Mouse (Mus musculus): ENCODE measurements around the gene Itga9. TPM values are rescaled to one million over a fixed set of nuclear protein-coding genes. Genes with fewer than 3 reads are reported as not detected.

The Itga9 gene
- polyA plus RNA-seq, 1 experiment from 2014 or later, result 6.3 TPM

DNA sequence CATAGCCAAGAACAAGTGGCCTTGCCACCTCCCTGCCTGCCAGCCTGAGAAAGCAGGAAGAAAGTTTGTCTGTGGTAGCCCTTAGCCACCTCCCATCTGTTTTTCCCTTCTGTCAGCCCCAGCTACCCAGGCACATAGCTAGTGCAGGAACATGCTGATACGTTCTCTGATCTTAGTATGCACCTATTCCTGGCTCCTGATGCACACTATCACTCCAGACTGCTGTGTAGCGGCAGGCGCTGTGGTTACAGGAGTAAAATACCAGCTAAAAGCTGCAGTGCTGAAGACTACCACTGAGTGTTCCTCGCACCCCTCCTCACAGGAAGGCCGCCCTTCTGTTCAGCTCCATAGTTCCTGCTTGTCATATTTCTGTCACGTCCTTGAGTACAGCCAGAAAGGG is 234.8 kb downstream of the Itga9 start:
- Histone ChIP-seq H3K4me3 (ENCODE audit: low read depth, low read length) (no peak overlapping the region), H3K27me3 (ENCODE audit: control insufficient read depth, insufficient read depth, low read length) (no peaks in the 10 kb centered on the region), H3K9ac (ENCODE audit: low read depth, low read length) (no peak overlapping the region), H3K4me1 (replicated peaks; ENCODE audit: control insufficient read depth, insufficient read depth, low read length) (no peaks in the 10 kb centered on the region), H3K27ac (ENCODE audit: low read depth, low read length) (no peak overlapping the region), H3K4me2 (replicated peaks; ENCODE audit: low read depth, low read length) (no peak overlapping the region), H3K36me3 (ENCODE audit: control insufficient read depth, insufficient read depth, low read length) (no peaks in the 10 kb centered on the region), H3K9me3 (ENCODE audit: control insufficient read depth, low read length) (no peaks in the 10 kb centered on the region)
- 91% methylated on average over 6 of the region's 6 CpGs for WGBS
- ATAC-seq (ENCODE audit: low FRiP score), result no peak
- DNase-seq (ENCODE audit: low spot score), result no peak

GRCm38 (mm10) chr9:118841907-118842432 is 235.5 kb downstream of the Itga9 start:
- WGBS, result 78% methylated on average over 7 of the region's 7 CpGs
- Histone ChIP-seq H3K27ac (ENCODE audit: low read depth, low read length) (no peak overlapping the region), H3K4me3 (ENCODE audit: low read depth, low read length) (no peak overlapping the region)

DNA sequence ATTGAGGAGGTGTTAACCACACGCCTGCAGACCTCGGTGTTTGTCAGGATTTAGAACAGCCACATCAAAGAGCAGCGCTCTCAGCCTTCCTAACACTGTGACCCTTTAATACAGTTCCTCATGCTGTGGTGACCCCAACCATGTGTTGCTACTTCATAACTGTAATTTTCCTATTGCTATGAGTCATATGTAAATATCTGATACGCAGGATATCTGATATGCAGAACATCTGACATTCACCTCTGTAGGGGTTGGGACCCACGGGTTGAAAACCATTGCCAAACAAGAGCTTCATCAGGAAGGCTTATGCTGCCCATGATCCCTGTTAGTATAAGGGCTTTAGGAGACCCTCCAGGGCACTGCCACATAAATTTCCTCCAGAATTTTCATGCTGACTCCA is 237.2 kb downstream of the Itga9 start:
- H3K9me3 ChIP-seq (ENCODE audit: control insufficient read depth, low read length), result no peaks in the 10 kb centered on the region
- ATAC-seq (ENCODE audit: low FRiP score) (no peak), DNase-seq (ENCODE audit: low spot score) (no peak)
- H3K4me1 ChIP-seq (replicated peaks; ENCODE audit: control insufficient read depth, insufficient read depth, low read length), result no peaks in the 10 kb centered on the region
- WGBS, result 80% methylated on average over 5 of the region's 5 CpGs
- H3K9ac ChIP-seq (ENCODE audit: low read depth, low read length), result no peak overlapping the region
- no peak overlapping the region for H3K4me3 ChIP-seq (ENCODE audit: low read depth, low read length)
- no peak overlapping the region for H3K4me2 ChIP-seq (replicated peaks; ENCODE audit: low read depth, low read length)
- H3K27ac ChIP-seq (ENCODE audit: low read depth, low read length), result no peak overlapping the region
- no peaks in the 10 kb centered on the region for H3K27me3 ChIP-seq (ENCODE audit: control insufficient read depth, insufficient read depth, low read length)
- H3K36me3 ChIP-seq (ENCODE audit: control insufficient read depth, insufficient read depth, low read length), result no peaks in the 10 kb centered on the region

More at GRCm38 (mm10) chr9:118841907-118842432, 235.5 kb downstream of the Itga9 start:
- no peak for ATAC-seq (ENCODE audit: low FRiP score)
- Histone ChIP-seq H3K27me3 (ENCODE audit: control insufficient read depth, insufficient read depth, low read length) (no peaks in the 10 kb centered on the region), H3K4me2 (replicated peaks; ENCODE audit: low read depth, low read length) (no peak overlapping the region), H3K9ac (ENCODE audit: low read depth, low read length) (no peak overlapping the region), H3K9me3 (ENCODE audit: control insufficient read depth, low read length) (no peaks in the 10 kb centered on the region), H3K36me3 (ENCODE audit: control insufficient read depth, insufficient read depth, low read length) (no peaks in the 10 kb centered on the region), H3K4me1 (replicated peaks; ENCODE audit: control insufficient read depth, insufficient read depth, low read length) (no peaks in the 10 kb centered on the region)
- no peak for DNase-seq (ENCODE audit: low spot score)

GRCm38 (mm10) chr9:118845003-118845402 is 238.5 kb downstream of the Itga9 start:
- no peaks in the 10 kb centered on the region for H3K36me3 ChIP-seq (ENCODE audit: control insufficient read depth, insufficient read depth, low read length)
- H3K4me2 ChIP-seq (replicated peaks; ENCODE audit: low read depth, low read length), result no peak overlapping the region
- H3K9me3 ChIP-seq (ENCODE audit: control insufficient read depth, low read length), result no peaks in the 10 kb centered on the region
- 69% methylated on average over 5 of the region's 5 CpGs for WGBS
- no peaks in the 10 kb centered on the region for H3K4me1 ChIP-seq (replicated peaks; ENCODE audit: control insufficient read depth, insufficient read depth, low read length)
- ATAC-seq (ENCODE audit: low FRiP score), result no peak
- DNase-seq (ENCODE audit: low spot score), result no peak
- H3K9ac ChIP-seq (ENCODE audit: low read depth, low read length), result no peak overlapping the region
- no peak overlapping the region for H3K4me3 ChIP-seq (ENCODE audit: low read depth, low read length)
- H3K27ac ChIP-seq (ENCODE audit: low read depth, low read length), result no peak overlapping the region
- no peaks in the 10 kb centered on the region for H3K27me3 ChIP-seq (ENCODE audit: control insufficient read depth, insufficient read depth, low read length)

DNA sequence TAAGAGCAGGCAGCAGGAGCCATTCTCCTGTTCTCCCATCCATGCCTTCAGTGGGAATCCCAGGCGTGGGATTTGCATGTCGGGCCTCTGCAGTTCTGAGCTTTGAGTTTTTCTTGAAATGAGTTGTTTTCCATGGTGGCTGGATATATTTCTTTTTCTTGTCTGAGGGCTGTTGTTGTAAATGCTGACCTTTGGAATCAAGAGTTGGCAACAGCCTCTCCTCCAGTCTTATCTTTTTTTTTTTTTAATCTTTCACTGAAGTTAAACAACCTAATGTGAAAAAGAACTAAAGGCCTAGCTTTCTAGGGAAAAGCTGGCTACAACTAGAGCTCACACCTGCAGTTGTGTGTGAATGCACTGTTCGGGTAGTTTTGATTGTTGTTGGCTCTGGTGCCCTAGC is 240.3 kb downstream of the Itga9 start:
- H3K27me3 ChIP-seq (ENCODE audit: control insufficient read depth, insufficient read depth, low read length), result no peaks in the 10 kb centered on the region
- no peak overlapping the region for H3K4me2 ChIP-seq (replicated peaks; ENCODE audit: low read depth, low read length)
- WGBS, result 90% methylated on average over 3 of the region's 3 CpGs
- no peak overlapping the region for H3K4me3 ChIP-seq (ENCODE audit: low read depth, low read length)
- H3K36me3 ChIP-seq (ENCODE audit: control insufficient read depth, insufficient read depth, low read length), result no peaks in the 10 kb centered on the region
- no peaks in the 10 kb centered on the region for H3K4me1 ChIP-seq (replicated peaks; ENCODE audit: control insufficient read depth, insufficient read depth, low read length)
- H3K9me3 ChIP-seq (ENCODE audit: control insufficient read depth, low read length), result no peaks in the 10 kb centered on the region
- no peak overlapping the region for H3K9ac ChIP-seq (ENCODE audit: low read depth, low read length)
- ATAC-seq (ENCODE audit: low FRiP score), result no peak
- no peak for DNase-seq (ENCODE audit: low spot score)
- H3K27ac ChIP-seq (ENCODE audit: low read depth, low read length), result no peak overlapping the region

DNA sequence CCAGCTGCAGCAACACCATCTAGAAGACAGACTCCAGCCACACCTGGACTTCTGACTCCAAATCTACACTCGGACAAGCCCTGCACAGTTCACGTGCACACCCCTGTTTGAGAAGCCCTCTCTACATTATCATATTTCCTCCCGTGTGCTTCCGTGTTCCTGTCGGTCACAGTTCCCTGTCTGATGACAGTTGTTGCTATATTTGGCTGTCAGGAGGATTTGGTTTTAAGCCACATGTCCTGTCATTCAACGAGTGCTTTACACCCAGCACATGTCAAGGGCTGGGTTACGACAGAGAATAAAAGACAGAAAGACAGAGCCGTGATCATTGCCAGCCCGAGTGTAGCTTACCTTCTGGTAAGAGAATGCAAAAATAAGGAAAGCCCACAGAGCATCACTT is 250.2 kb downstream of the Itga9 start:
- H3K4me2 ChIP-seq (replicated peaks; ENCODE audit: low read depth, low read length), result no peak overlapping the region
- H3K9ac ChIP-seq (ENCODE audit: low read depth, low read length), result no peak overlapping the region
- H3K4me3 ChIP-seq (ENCODE audit: low read depth, low read length), result no peak overlapping the region
- no peaks in the 10 kb centered on the region for H3K9me3 ChIP-seq (ENCODE audit: control insufficient read depth, low read length)
- H3K4me1 ChIP-seq (replicated peaks; ENCODE audit: control insufficient read depth, insufficient read depth, low read length), result peaks cover 4% of the 10 kb centered on the region; the same call in 1 of the 2 replicates
- no peaks in the 10 kb centered on the region for H3K36me3 ChIP-seq (ENCODE audit: control insufficient read depth, insufficient read depth, low read length)
- no peak overlapping the region for H3K27ac ChIP-seq (ENCODE audit: low read depth, low read length)
- DNase-seq (ENCODE audit: low spot score), result no peak
- WGBS, result 91% methylated on average over 9 of the region's 9 CpGs
- H3K27me3 ChIP-seq (ENCODE audit: control insufficient read depth, insufficient read depth, low read length), result no peaks in the 10 kb centered on the region
- no peak for ATAC-seq (ENCODE audit: low FRiP score)

GRCm38 (mm10) chr9:118860613-118861141 is 254.2 kb downstream of the Itga9 start:
- Histone ChIP-seq H3K4me3 (ENCODE audit: low read depth, low read length) (no peak overlapping the region), H3K36me3 (ENCODE audit: control insufficient read depth, insufficient read depth, low read length) (no peaks in the 10 kb centered on the region), H3K4me1 (replicated peaks; ENCODE audit: control insufficient read depth, insufficient read depth, low read length) (peaks cover 4% of the 10 kb centered on the region; the same call in 1 of the 2 replicates), H3K9me3 (ENCODE audit: control insufficient read depth, low read length) (no peaks in the 10 kb centered on the region), H3K9ac (ENCODE audit: low read depth, low read length) (no peak overlapping the region), H3K27me3 (ENCODE audit: control insufficient read depth, insufficient read depth, low read length) (no peaks in the 10 kb centered on the region), H3K4me2 (replicated peaks; ENCODE audit: low read depth, low read length) (no peak overlapping the region), H3K27ac (ENCODE audit: low read depth, low read length) (no peak overlapping the region)
- WGBS, result 53% methylated on average over 12 of the region's 12 CpGs
- DNase-seq (ENCODE audit: low spot score) (no peak), ATAC-seq (ENCODE audit: low FRiP score) (no peak)

- ATAC-seq (ENCODE audit: low FRiP score) (no peak), DNase-seq (ENCODE audit: low spot score) (no peak)
- Histone ChIP-seq H3K4me2 (replicated peaks; ENCODE audit: low read depth, low read length) (no peak overlapping the region), H3K4me3 (ENCODE audit: low read depth, low read length) (no peak overlapping the region), H3K9ac (ENCODE audit: low read depth, low read length) (no peak overlapping the region), H3K4me1 (replicated peaks; ENCODE audit: control insufficient read depth, insufficient read depth, low read length) (peaks cover 4% of the 10 kb centered on the region; the same call in 1 of the 2 replicates), H3K27me3 (ENCODE audit: control insufficient read depth, insufficient read depth, low read length) (no peaks in the 10 kb centered on the region), H3K9me3 (ENCODE audit: control insufficient read depth, low read length) (no peaks in the 10 kb centered on the region), H3K36me3 (ENCODE audit: control insufficient read depth, insufficient read depth, low read length) (no peaks in the 10 kb centered on the region), H3K27ac (ENCODE audit: low read depth, low read length) (no peak overlapping the region)
- WGBS, result 71% methylated on average over 12 of the region's 12 CpGs
These were observed 255.7 kb downstream of the Itga9 start for GRCm38 (mm10) chr9:118862214-118862613.

GRCm38 (mm10) chr9:118862852-118863260 is 256.4 kb downstream of the Itga9 start:
- DNase-seq (ENCODE audit: low spot score) (peak; percentile 33), ATAC-seq (ENCODE audit: low FRiP score) (no peak)
- no peak overlapping the region for H3K4me2 ChIP-seq (replicated peaks; ENCODE audit: low read depth, low read length)
- no peaks in the 10 kb centered on the region for H3K9me3 ChIP-seq (ENCODE audit: control insufficient read depth, low read length)
- H3K36me3 ChIP-seq (ENCODE audit: control insufficient read depth, insufficient read depth, low read length), result no peaks in the 10 kb centered on the region
- H3K4me3 ChIP-seq (ENCODE audit: low read depth, low read length), result no peak overlapping the region
- peaks cover 4% of the 10 kb centered on the region; the same call in 1 of the 2 replicates for H3K4me1 ChIP-seq (replicated peaks; ENCODE audit: control insufficient read depth, insufficient read depth, low read length)
- H3K27ac ChIP-seq (ENCODE audit: low read depth, low read length), result no peak overlapping the region
- WGBS, result 60% methylated on average over 9 of the region's 9 CpGs
- no peak overlapping the region for H3K9ac ChIP-seq (ENCODE audit: low read depth, low read length)
- H3K27me3 ChIP-seq (ENCODE audit: control insufficient read depth, insufficient read depth, low read length), result no peaks in the 10 kb centered on the region

Data from hindbrain, embryonic 11.5 days (tissue).